Mouse (Mus musculus) embryonic facial prominence, embryonic 10.5 days (tissue): Measurements from ENCODE around the gene Kdf1. TPM values are rescaled to one million over a fixed set of nuclear protein-coding genes. Genes with fewer than 3 reads are reported as not detected.

ENCODE experiments used
- DNase-seq: peaks from one replicate; pipeline ENCODE4 v3.0.0-alpha.2; 2017; ENCODE audit warnings: low spot score
- H3K27ac ChIP-seq: fragments of 300-500 bp; sonication (generic); replicated peaks from 2 replicates; pipeline ENCODE4 v1.5.1; 2016; ENCODE audit warnings: mild to moderate bottlenecking
- H3K27me3 ChIP-seq: fragments of 300-500 bp; sonication (generic); replicated peaks from 2 replicates; pipeline ENCODE4 v1.6.1; 2016; ENCODE audit warnings: low read depth, mild to moderate bottlenecking; ENCODE audit not compliant: poor library complexity, severe bottlenecking
- H3K36me3 ChIP-seq: fragments of 300-500 bp; sonication (generic); replicated peaks from 2 replicates; pipeline ENCODE4 v1.6.1; 2016; ENCODE audit warnings: mild to moderate bottlenecking, moderate library complexity
- H3K4me1 ChIP-seq: fragments of 300-500 bp; sonication (generic); 2 replicates; pipeline ENCODE4 v1.6.1; 2016
- H3K4me3 ChIP-seq: fragments of 300-500 bp; sonication (generic); 2 replicates; pipeline ENCODE4 v1.5.1; 2016; ENCODE audit warnings: mild to moderate bottlenecking, moderate library complexity
- H3K9me3 ChIP-seq: fragments of 300-500 bp; sonication (generic); 2 replicates; pipeline ENCODE4 v1.6.1; 2016; ENCODE audit warnings: mild to moderate bottlenecking
- WGBS: fragments of 180-500 bp; shearing (Covaris S2); methylation state at CpG from one replicate; pipeline ENCODE4 v1.1.7; 2016; 5-methylcytosine and 5-hydroxymethylcytosine counted together
- microRNA-seq: library from miRNA; unstranded; fragments of <30 nt; microRNA quantifications from one replicate; pipeline ENCODE4, GENCODE M21; 2017
- polyA plus RNA-seq: library from polyadenylated mRNA; unstranded; fragments of >200 nt; fragmentation: Nextera tagmentation; extraction: Ambion mirVana; gene quantifications from 2 replicates; pipeline ENCODE4 v1.2.1, GENCODE M21; 2016

Gene Kdf1
- polyA plus RNA-seq, 1 experiment from 2014 or later = 13.6 TPM

- Histone ChIP-seq H3K36me3 (no peaks in the 10 kb centered on the region), H3K27me3 (no peaks in the 10 kb centered on the region), H3K9me3 (no peaks in the 10 kb centered on the region), H3K4me3 (no peak overlapping the region), H3K4me1 (peaks cover 14% of the 10 kb centered on the region), H3K27ac (no peak overlapping the region)
- no peak for DNase-seq
- WGBS = 60% methylated on average over 10 of the region's 10 CpGs
Observed at GRCm38 (mm10) chr4:133570066-133570466, 51.3 kb downstream of the Kdf1 start.

- H3K4me1 ChIP-seq = peaks cover 24% of the 10 kb centered on the region
- H3K4me3 ChIP-seq = peak within 1 kb of the TSS; percentile 97
- 8% methylated on average over 44 of the region's 44 CpGs for WGBS
- DNase-seq = peak; percentile 93
- peaks cover 16% of the 10 kb centered on the region for H3K36me3 ChIP-seq
- peak within 1 kb of the TSS; percentile 89 for H3K27ac ChIP-seq
- no peaks in the 10 kb centered on the region for H3K9me3 ChIP-seq
- no peaks in the 10 kb centered on the region for H3K27me3 ChIP-seq
Observed at GRCm38 (mm10) chr4:133574070-133574842, 55.5 kb downstream of the Kdf1 start, which contains the start of gene Gpatch3. Gene Gpatch3, plus strand, starts transcription at chr4:133574745.

GRCm38 (mm10) chr4:133574843-133575202 lies 56.1 kb downstream of the Kdf1 start:
- no peaks in the 10 kb centered on the region for H3K27me3 ChIP-seq
- peak overlapping the region; percentile 97 for H3K4me3 ChIP-seq
- H3K4me1 ChIP-seq = peaks cover 24% of the 10 kb centered on the region
- DNase-seq = no peak
- peak overlapping the region; percentile 89 for H3K27ac ChIP-seq
- 1% methylated on average over 41 of the region's 41 CpGs for WGBS
- no peaks in the 10 kb centered on the region for H3K9me3 ChIP-seq
- peaks cover 22% of the 10 kb centered on the region for H3K36me3 ChIP-seq

- Histone ChIP-seq H3K27ac (no peak overlapping the region), H3K27me3 (no peaks in the 10 kb centered on the region), H3K9me3 (no peaks in the 10 kb centered on the region), H3K4me1 (peaks cover 20% of the 10 kb centered on the region), H3K4me3 (no peak overlapping the region), H3K36me3 (peaks cover 51% of the 10 kb centered on the region)
- WGBS = 79% methylated on average over 12 of the region's 12 CpGs
- no peak for DNase-seq
Observed at GRCm38 (mm10) chr4:133577983-133578382, 59.2 kb downstream of the Kdf1 start.

Small RNA genes lying within 50 kb of the gene (microRNA-seq; reads per million reads assigned to microRNA genes)
- not detected for gene Gm23158

Other genes starting within 250 kb of the Kdf1 start
- 81.4 and 86.7 TPM in 2 replicates for gene Tmem222, start 241.2 kb upstream of the Kdf1 start, polyA plus RNA-seq
- gene Wdtc1, start 165.5 kb upstream of the Kdf1 start, polyA plus RNA-seq = 17.2 and 17.7 TPM in 2 replicates
- 8.6 and 9.0 TPM in 2 replicates for gene Slc9a1, start 149.3 kb upstream of the Kdf1 start, polyA plus RNA-seq
- gene Tent5b, start 38.8 kb upstream of the Kdf1 start, polyA plus RNA-seq = 1.0 and 1.2 TPM in 2 replicates
- gene Trnp1, start 20.4 kb upstream of the Kdf1 start, polyA plus RNA-seq = 0.57 and 1.1 TPM in 2 replicates
- 489 and 518 TPM in 2 replicates for gene Nudc, start 27.0 kb downstream of the Kdf1 start, polyA plus RNA-seq
- 0.17 TPM in 1 of 2 replicates, not detected in the other for gene Nr0b2, start 34.4 kb downstream of the Kdf1 start, polyA plus RNA-seq
- gene Gpatch3, start 55.8 kb downstream of the Kdf1 start, polyA plus RNA-seq = 10.7 and 12.2 TPM in 2 replicates
- gene Gpn2, start 65.4 kb downstream of the Kdf1 start, polyA plus RNA-seq = 29.4 and 30.9 TPM in 2 replicates
- 27.6 and 35.7 TPM in 2 replicates for gene Sfn, start 83.2 kb downstream of the Kdf1 start, polyA plus RNA-seq
- gene Zdhhc18, start 131.2 kb downstream of the Kdf1 start, polyA plus RNA-seq = 2.3 and 3.0 TPM in 2 replicates
- 14.8 TPM in 2 replicates for gene Pigv, start 153.7 kb downstream of the Kdf1 start, polyA plus RNA-seq
- gene Arid1a, start 237.8 kb downstream of the Kdf1 start, polyA plus RNA-seq = 38.9 and 40.0 TPM in 2 replicates